Mouse (Mus musculus): ENCODE results near the gene Jmjd8.

DNA sequence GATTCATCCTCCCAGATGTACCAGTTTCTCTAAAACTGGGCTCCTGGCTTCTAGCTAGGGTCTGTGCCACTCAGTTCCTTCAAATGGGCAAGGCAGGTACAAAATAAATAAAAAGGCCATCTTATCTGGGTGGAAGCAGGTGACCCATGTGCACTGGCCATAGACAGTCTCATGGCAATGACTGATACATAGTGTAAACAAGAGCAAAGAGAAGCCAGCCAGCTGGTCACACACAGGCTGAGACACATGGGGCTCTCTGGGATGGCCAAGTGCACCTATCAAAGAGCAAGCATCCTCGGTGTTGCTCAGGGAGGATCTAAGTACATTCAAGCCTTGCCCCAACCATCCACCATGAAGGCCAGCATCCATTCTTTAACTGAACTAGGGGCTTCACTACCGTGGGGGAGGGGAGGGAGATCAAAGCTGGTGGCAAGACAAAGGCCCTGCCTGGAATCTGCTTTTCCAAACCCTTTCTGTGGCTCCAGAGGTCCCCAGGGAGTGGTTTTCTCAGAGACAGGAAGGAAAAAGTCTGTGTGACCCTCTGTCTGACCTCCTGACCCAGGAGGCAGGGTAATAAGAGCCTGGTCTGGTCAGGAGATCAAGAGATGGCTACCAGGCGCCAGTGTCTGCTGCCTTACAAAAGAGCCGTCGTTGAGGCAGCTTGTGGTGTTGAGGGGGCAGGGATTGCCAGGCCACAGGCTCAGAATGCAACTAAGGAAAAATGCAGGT is 52.4 kb downstream of the Jmjd8 start:
- TF ChIP-seq CTCF (IDR thresholded peaks at IDR 0.05; ENCODE audit: borderline replicate concordance, insufficient read depth, low read depth, low read length) (no peak), POLR2A (IDR thresholded peaks at IDR 0.05; ENCODE audit: borderline replicate concordance, insufficient read depth, low read length) (no peak)

Data from cerebellum, adult 2 months (tissue).